Mouse (Mus musculus) lung, embryonic 14.5 days (tissue): ENCODE measurements around the gene Spon2. TPM values are rescaled to one million over a fixed set of nuclear protein-coding genes. Genes with fewer than 3 reads are reported as not detected.

Experiments used
- ATAC-seq: fragments of 200-750 bp; cut with Nextera tagmentation; 2 replicates; pipeline ENCODE4 v1.8.0; 2017; ENCODE audit warnings: mild to moderate bottlenecking, moderate TSS enrichment, moderate library complexity; ENCODE audit not compliant: insufficient read depth
- DNase-seq: peaks from one replicate; pipeline ENCODE4 v3.0.0-alpha.2; 2015
- H3K27ac ChIP-seq: fragments of 300-500 bp; sonication (generic); 2 replicates; pipeline ENCODE4 v1.5.1; 2014; ENCODE audit warnings: low read depth, mild to moderate bottlenecking, moderate library complexity
- H3K27me3 ChIP-seq: fragments of 300-500 bp; sonication (generic); 2 replicates; pipeline ENCODE4 v1.6.1; 2014; ENCODE audit warnings: low read length, control low read depth; ENCODE audit not compliant: insufficient read depth
- H3K36me3 ChIP-seq: fragments of 300-500 bp; sonication (generic); 2 replicates; pipeline ENCODE4 v1.6.1; 2014; ENCODE audit warnings: control low read depth; ENCODE audit not compliant: insufficient read depth
- H3K4me1 ChIP-seq: fragments of 300-500 bp; sonication (generic); 2 replicates; pipeline ENCODE4 v1.6.1; 2014; ENCODE audit warnings: antibody characterized with exemption, control low read depth; ENCODE audit not compliant: insufficient read depth
- H3K4me2 ChIP-seq: fragments of 300-500 bp; sonication (generic); 2 replicates; pipeline ENCODE4 v1.6.1; 2014; ENCODE audit warnings: mild to moderate bottlenecking
- H3K4me3 ChIP-seq: fragments of 300-500 bp; sonication (generic); 2 replicates; pipeline ENCODE4 v1.5.1; 2014; ENCODE audit warnings: low read depth, low read length
- H3K9ac ChIP-seq: fragments of 300-500 bp; sonication (generic); 2 replicates; pipeline ENCODE4 v1.6.1; 2014
- H3K9me3 ChIP-seq: fragments of 300-500 bp; sonication (generic); 2 replicates; pipeline ENCODE4 v1.6.1; 2016; ENCODE audit warnings: low read depth, low read length, control low read depth
- CTCF ChIP-seq: IDR thresholded peaks from 2 replicates; pipeline ENCODE4 v1.5.1; 2016; ENCODE audit warnings: antibody characterized with exemption, low read depth
- WGBS: fragments of 180-500 bp; shearing (Covaris S2); extraction: QIAGEN DNeasy Blood & Tissue Kit; methylation state at CpG from one replicate; pipeline ENCODE4 v1.1.7; 2014; 5-methylcytosine and 5-hydroxymethylcytosine counted together
- polyA plus RNA-seq: library from polyadenylated mRNA; unstranded; fragments of >200 nt; fragmentation: Nextera tagmentation; extraction: Ambion mirVana; gene quantifications from 2 replicates; pipeline ENCODE4 v1.2.1, GENCODE M21; 2014

Spon2 gene
- polyA plus RNA-seq, 1 experiment from 2014 or later, result 10.5 TPM

DNA sequence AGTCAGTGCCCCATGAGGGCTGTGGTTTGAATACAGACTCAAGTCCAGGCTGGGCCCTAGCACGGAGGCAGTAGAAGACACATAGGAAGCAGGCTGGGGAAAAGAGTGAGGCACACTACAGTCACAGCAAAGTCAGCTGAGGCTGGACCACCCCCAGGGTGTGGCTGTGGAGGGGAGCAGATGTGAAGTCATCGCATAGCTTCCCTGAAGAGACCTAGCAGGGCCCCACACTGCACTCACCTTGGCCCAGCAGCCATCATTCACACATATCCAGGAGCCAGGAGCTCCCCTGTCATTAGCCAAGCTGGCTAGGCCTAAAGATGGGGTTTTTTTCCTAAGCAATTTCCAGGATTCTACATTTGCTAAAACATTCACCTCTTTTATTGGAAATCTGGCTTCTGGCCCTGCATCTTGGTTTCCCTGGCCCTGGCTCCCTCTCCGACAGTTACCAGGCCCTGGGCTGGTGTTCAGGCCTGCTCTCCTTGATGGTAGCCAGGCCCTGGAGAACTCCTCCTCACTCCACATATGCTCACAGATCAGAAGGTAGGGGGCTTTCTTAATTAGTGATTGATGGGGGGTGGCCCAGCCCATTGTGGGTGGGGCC is 21.0 kb upstream of the Spon2 start:
- Histone ChIP-seq H3K36me3 (0 out of 2 replicates have a peak, but pooled peaks cover 13% of the 10 kb centered on the region), H3K9me3 (no peaks in the 10 kb centered on the region), H3K4me3 (no peak overlapping the region), H3K9ac (no peak overlapping the region), H3K4me2 (no peak overlapping the region), H3K27ac (no peak overlapping the region), H3K27me3 (no peaks in the 10 kb centered on the region), H3K4me1 (peaks cover 7% of the 10 kb centered on the region; the same call in 1 of the 2 replicates)
- TF ChIP-seq CTCF, result no peak
- ATAC-seq, result no peak
- DNase-seq, result no peak
- 65% methylated on average over 3 of the region's 3 CpGs for WGBS

- peaks cover 13% of the 10 kb centered on the region; the same call in 1 of the 2 replicates for H3K4me1 ChIP-seq
- H3K9me3 ChIP-seq, result no peaks in the 10 kb centered on the region
- no peak for ATAC-seq
- no peak overlapping the region for H3K4me2 ChIP-seq
- DNase-seq, result no peak
- 0 out of 2 replicates have a peak, but pooled peaks cover 6% of the 10 kb centered on the region for H3K36me3 ChIP-seq
- no peaks in the 10 kb centered on the region for H3K27me3 ChIP-seq
- H3K4me3 ChIP-seq, result no peak overlapping the region
- H3K27ac ChIP-seq, result no peak overlapping the region
- no peak for TF ChIP-seq CTCF
- 68% methylated on average over 3 of the region's 3 CpGs for WGBS
- H3K9ac ChIP-seq, result no peak overlapping the region
Measured at GRCm38 (mm10) chr5:33238256-33238645, 20.0 kb upstream of the Spon2 start.

GRCm38 (mm10) chr5:33237600-33238255 is 19.5 kb upstream of the Spon2 start:
- H3K4me2 ChIP-seq, result no peak overlapping the region
- ATAC-seq (no peak), DNase-seq (no peak)
- no peak for TF ChIP-seq CTCF
- no peak overlapping the region for H3K9ac ChIP-seq
- no peaks in the 10 kb centered on the region for H3K27me3 ChIP-seq
- WGBS, result 78% methylated on average over 11 of the region's 11 CpGs
- H3K4me3 ChIP-seq, result no peak overlapping the region
- peaks cover 13% of the 10 kb centered on the region; the same call in 1 of the 2 replicates for H3K4me1 ChIP-seq
- 0 out of 2 replicates have a peak, but pooled peaks cover 3% of the 10 kb centered on the region for H3K36me3 ChIP-seq
- no peaks in the 10 kb centered on the region for H3K9me3 ChIP-seq
- no peak overlapping the region for H3K27ac ChIP-seq

- H3K27ac ChIP-seq, result peak overlapping the region; percentile 80
- peaks cover 18% of the 10 kb centered on the region; the same call in 1 of the 2 replicates for H3K4me1 ChIP-seq
- H3K36me3 ChIP-seq, result no peaks in the 10 kb centered on the region
- ATAC-seq (peak; percentile 91), DNase-seq (peak; percentile 89)
- no peak overlapping the region for H3K4me3 ChIP-seq
- peak overlapping the region; percentile 33; the same call in 1 of the 2 replicates for H3K4me2 ChIP-seq
- no peak for TF ChIP-seq CTCF
- H3K27me3 ChIP-seq, result no peaks in the 10 kb centered on the region
- 11% methylated on average over 13 of the region's 13 CpGs for WGBS
- H3K9me3 ChIP-seq, result no peaks in the 10 kb centered on the region
- H3K9ac ChIP-seq, result no peak overlapping the region
Measured at GRCm38 (mm10) chr5:33234391-33235031, 16.3 kb upstream of the Spon2 start.

DNA sequence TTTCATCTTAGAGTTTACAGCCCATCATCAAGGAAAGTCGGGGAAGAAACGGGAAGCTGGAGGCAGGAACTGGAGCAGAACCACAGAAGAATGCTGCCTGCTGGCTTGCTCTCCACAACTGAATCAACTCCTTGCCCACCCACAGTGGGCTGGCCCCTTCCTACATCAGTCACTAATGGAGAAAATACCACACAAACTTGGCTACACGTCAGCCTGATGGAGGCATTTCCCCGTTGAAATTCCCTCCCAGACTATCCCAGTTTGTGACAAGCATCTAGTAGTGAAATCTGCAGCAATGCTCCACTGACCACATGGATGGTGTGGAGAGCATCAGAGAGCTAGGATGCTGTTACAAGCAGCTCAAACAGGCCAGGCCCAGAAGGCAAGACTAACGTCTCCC is 14.5 kb upstream of the Spon2 start:
- WGBS, result 63% methylated on average over 5 of the region's 5 CpGs

DNA sequence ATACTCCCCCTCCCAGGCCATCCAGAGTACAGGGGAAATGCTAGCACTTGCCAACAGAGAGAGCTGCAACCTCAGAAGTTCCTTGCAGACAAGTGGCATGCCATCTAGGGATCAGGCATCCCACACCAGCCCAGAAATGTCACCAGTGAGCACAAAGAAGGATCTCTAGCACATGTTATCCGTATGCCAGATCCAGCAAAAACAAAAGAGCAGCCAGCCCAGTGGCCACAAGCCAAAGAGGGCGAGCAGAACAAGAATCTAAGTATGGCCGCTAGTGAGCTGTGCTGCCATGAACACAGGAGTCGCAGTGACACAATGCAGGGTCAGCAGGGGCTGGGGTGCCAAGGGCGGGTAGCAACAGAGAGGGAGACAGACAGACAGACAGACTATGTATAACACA is 12.0 kb upstream of the Spon2 start:
- TF ChIP-seq CTCF, result no peak
- peak; percentile 27 for DNase-seq
- Histone ChIP-seq H3K4me3 (no peak overlapping the region), H3K27me3 (no peaks in the 10 kb centered on the region), H3K9me3 (no peaks in the 10 kb centered on the region), H3K4me2 (no peak overlapping the region), H3K9ac (no peak overlapping the region), H3K4me1 (peaks cover 28% of the 10 kb centered on the region; the same call in 1 of the 2 replicates), H3K36me3 (no peaks in the 10 kb centered on the region), H3K27ac (no peak overlapping the region)
- ATAC-seq, result no peak
- WGBS, result 48% methylated on average over 5 of the region's 5 CpGs

More for the DNA sequence above, 14.5 kb upstream of the Spon2 start:
- Histone ChIP-seq H3K4me1 (peaks cover 28% of the 10 kb centered on the region; the same call in 1 of the 2 replicates), H3K9me3 (no peaks in the 10 kb centered on the region), H3K9ac (no peak overlapping the region), H3K4me3 (no peak overlapping the region), H3K36me3 (no peaks in the 10 kb centered on the region), H3K4me2 (no peak overlapping the region), H3K27ac (no peak overlapping the region), H3K27me3 (no peaks in the 10 kb centered on the region)
- ATAC-seq (no peak), DNase-seq (no peak)
- TF ChIP-seq CTCF, result no peak

DNA sequence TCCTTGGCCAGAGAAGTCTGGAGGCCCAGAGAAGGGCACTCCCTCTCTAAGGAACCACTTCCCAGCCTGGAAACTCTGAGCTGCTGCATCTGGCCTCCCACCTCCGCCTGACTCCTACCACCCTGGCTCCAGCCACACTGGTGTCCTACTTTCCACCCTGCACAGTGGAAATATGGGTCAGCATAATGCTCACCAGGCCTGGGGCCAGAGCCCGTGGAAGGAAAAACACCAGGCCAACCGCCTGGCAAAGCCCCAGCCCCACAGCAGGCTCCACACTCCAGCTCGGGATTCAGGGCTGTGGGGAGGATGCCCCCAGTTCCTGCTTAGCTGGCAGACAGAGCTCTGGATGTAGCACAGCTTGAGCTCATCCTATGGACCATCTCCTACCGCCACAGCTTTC is 10.2 kb upstream of the Spon2 start:
- Histone ChIP-seq H3K36me3 (no peaks in the 10 kb centered on the region), H3K9ac (no peak overlapping the region), H3K4me1 (peaks cover 15% of the 10 kb centered on the region; the same call in 1 of the 2 replicates), H3K4me3 (no peak overlapping the region), H3K9me3 (no peaks in the 10 kb centered on the region), H3K27me3 (no peaks in the 10 kb centered on the region), H3K27ac (peak overlapping the region; percentile 71), H3K4me2 (no peak overlapping the region)
- TF ChIP-seq CTCF, result no peak
- 37% methylated on average over 5 of the region's 5 CpGs for WGBS
- ATAC-seq (peak; percentile 36), DNase-seq (peak; percentile 39)
